Mouse (Mus musculus) ZHBTc4 (cell line): ENCODE results near the gene Actr2.

Experiments
- DNase-seq: peaks from one replicate; pipeline ENCODE4 v3.0.0-alpha.2; 2011; ENCODE audit warnings: low read depth, low spot score

Actr2 gene

GRCm38 (mm10) chr11:20013366-20013765 is 99.3 kb downstream of the Actr2 start:
- no peak for DNase-seq
